Mouse (Mus musculus): Measurements from ENCODE around the gene Prex1. TPM values are rescaled to one million over a fixed set of nuclear protein-coding genes. Genes with fewer than 3 reads are reported as not detected.
"Not testable (repeated sequence)": the region's sequence is repeated elsewhere in the genome, so short reads cannot be mapped to it uniquely, and the experiment has no call there.

The Prex1 gene
- 4.7 and 5.9 TPM in 2 replicates for polyA plus RNA-seq (2012)

GRCm38 (mm10) chr2:166713690-166714426, at the start of gene Prex1:
TSS of gene Prex1 (minus strand) at chr2:166713832.
- H3K4me3 ChIP-seq (replicated peaks): peak within 1 kb of the TSS; percentile 96
- peaks cover 59% of the 10 kb centered on the region for H3K4me1 ChIP-seq (ENCODE audit: control insufficient read depth)
- no peak for TF ChIP-seq GATA1 (IDR thresholded peaks at IDR 0.05; ENCODE audit: low read length)
- no peak for TF ChIP-seq TAL1 (IDR thresholded peaks at IDR 0.05; ENCODE audit: low read length)
- peaks cover 24% of the 10 kb centered on the region for H3K36me3 ChIP-seq (ENCODE audit: control insufficient read depth)
- H3K9me3 ChIP-seq (ENCODE audit: control insufficient read depth, low read length): no peaks in the 10 kb centered on the region
- peaks cover 25% of the 10 kb centered on the region for H3K27me3 ChIP-seq (ENCODE audit: control insufficient read depth)

GRCm38 (mm10) chr2:166757969-166758368, 44.3 kb upstream of the Prex1 start:
- Histone ChIP-seq H3K36me3 (ENCODE audit: control insufficient read depth) (no peaks in the 10 kb centered on the region), H3K4me1 (ENCODE audit: control insufficient read depth) (no peaks in the 10 kb centered on the region; the same call in 1 of the 2 replicates), H3K9me3 (ENCODE audit: control insufficient read depth, low read length) (no peaks in the 10 kb centered on the region), H3K27me3 (ENCODE audit: control insufficient read depth) (peaks cover 15% of the 10 kb centered on the region), H3K4me3 (replicated peaks) (no peak overlapping the region)
- TF ChIP-seq TAL1 (IDR thresholded peaks at IDR 0.05; ENCODE audit: low read length) (no peak), GATA1 (IDR thresholded peaks at IDR 0.05; ENCODE audit: low read length) (no peak)

- Histone ChIP-seq H3K4me3 (replicated peaks) (no peak overlapping the region), H3K36me3 (ENCODE audit: control insufficient read depth) (no peaks in the 10 kb centered on the region), H3K9me3 (ENCODE audit: control insufficient read depth, low read length) (no peaks in the 10 kb centered on the region), H3K27me3 (ENCODE audit: control insufficient read depth) (peaks cover 15% of the 10 kb centered on the region), H3K4me1 (ENCODE audit: control insufficient read depth) (peaks cover 3% of the 10 kb centered on the region)
- TF ChIP-seq TAL1 (IDR thresholded peaks at IDR 0.05; ENCODE audit: low read length) (no peak), GATA1 (IDR thresholded peaks at IDR 0.05; ENCODE audit: low read length) (no peak)
Measured at GRCm38 (mm10) chr2:166754760-166755159, 41.1 kb upstream of the Prex1 start.

DNA sequence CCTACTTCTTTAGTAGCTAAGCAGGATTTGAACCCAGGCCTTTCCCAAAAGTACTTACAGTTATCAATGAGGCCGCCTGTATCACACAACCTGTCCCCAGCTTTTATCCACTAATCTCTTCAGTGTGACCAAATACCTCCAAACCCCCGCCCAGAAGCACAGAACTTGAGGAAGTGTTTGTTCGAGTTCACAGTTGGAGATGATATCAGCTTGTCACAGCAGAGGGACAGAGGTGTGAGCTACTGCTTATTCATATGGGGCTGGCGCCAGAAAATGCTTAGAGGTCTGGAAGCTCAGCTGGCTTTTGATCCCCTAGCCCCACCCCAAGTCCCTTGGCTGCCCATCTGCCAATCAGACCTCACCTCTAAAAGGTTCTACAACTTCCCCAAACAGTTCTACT, 40.6 kb upstream of the Prex1 start:
- Histone ChIP-seq H3K36me3 (ENCODE audit: control insufficient read depth) (no peaks in the 10 kb centered on the region), H3K4me3 (replicated peaks) (no peak overlapping the region), H3K4me1 (ENCODE audit: control insufficient read depth) (peaks cover 3% of the 10 kb centered on the region), H3K9me3 (ENCODE audit: control insufficient read depth, low read length) (no peaks in the 10 kb centered on the region), H3K27me3 (ENCODE audit: control insufficient read depth) (peaks cover 15% of the 10 kb centered on the region)
- TF ChIP-seq TAL1 (IDR thresholded peaks at IDR 0.05; ENCODE audit: low read length) (no peak), GATA1 (IDR thresholded peaks at IDR 0.05; ENCODE audit: low read length) (no peak)

DNA sequence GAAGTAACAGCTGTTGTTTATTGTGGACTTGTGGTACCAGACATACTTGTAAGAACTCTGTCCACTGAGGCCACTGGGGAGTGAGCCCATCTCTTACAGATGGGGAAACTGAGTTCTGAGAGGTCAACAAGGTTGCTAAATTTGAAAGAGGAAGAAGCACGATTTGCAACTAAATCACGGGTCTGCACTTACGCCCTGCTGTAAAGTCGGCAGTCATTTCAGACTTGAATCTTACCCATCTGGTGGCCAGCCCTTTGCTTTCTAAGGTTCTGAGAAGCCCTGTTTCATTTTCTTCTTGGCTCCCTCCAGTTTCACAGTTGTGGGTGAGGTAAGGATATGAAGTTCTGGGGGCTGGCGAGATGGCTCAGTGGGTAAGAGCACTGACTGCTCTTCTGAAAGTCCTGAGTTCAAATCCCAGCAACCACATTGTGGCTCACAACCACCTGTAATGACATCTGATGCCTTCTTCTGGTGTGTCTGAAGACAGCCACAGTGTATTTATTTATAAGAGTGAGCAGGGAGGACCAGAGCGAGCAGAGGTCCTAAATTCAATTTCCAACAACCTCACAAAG, 37.1 kb upstream of the Prex1 start:
- H3K9me3 ChIP-seq (ENCODE audit: control insufficient read depth, low read length): no peaks in the 10 kb centered on the region
- H3K27me3 ChIP-seq (ENCODE audit: control insufficient read depth): peaks cover 3% of the 10 kb centered on the region; the same call in 1 of the 2 replicates
- no peaks in the 10 kb centered on the region for H3K36me3 ChIP-seq (ENCODE audit: control insufficient read depth)
- H3K4me1 ChIP-seq (ENCODE audit: control insufficient read depth): peaks cover 22% of the 10 kb centered on the region
- no peak overlapping the region for H3K4me3 ChIP-seq (replicated peaks)
- TF ChIP-seq TAL1 (IDR thresholded peaks at IDR 0.05; ENCODE audit: low read length) (no peak), GATA1 (IDR thresholded peaks at IDR 0.05; ENCODE audit: low read length) (no peak)

DNA sequence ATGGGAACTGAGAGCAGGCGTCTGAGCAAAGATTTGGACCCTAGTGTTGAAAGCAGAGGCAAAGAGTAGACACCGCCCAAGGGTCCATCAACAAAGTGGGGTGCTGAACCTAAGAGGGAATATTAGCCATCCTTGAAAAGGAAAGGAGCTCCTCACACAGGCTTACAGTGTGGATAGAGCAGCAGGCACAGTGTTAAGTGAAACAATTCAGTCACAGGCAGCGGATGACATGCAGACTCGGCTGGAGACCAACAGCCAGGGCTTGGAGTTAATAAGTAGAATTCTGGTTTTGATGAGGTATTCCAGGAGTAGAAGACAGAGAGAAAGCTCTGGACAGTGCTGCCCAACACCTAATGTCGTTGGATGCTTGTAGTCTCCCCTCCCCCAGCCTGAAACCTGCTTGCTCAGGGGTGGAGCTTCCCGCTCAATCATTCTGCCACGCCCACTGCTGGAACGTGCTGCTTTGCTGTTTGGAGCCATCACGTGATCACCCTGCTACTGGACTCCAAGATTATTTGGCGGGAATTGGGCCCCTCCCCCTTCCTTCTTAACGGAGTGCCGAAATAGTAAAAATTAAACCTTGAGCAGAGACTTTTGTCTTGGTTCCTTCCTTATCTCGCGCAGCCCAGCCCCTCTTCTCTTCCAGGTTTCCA, 32.8 kb upstream of the Prex1 start:
- not testable (repeated sequence) for H3K9me3 ChIP-seq (ENCODE audit: control insufficient read depth, low read length); H3K36me3 ChIP-seq (ENCODE audit: control insufficient read depth); H3K27me3 ChIP-seq (ENCODE audit: control insufficient read depth)
- Histone ChIP-seq H3K4me3 (replicated peaks) (peak overlapping the region; percentile 39), H3K4me1 (ENCODE audit: control insufficient read depth) (peaks cover 25% of the 10 kb centered on the region)

- Histone ChIP-seq H3K36me3 (ENCODE audit: control insufficient read depth) (no peaks in the 10 kb centered on the region), H3K9me3 (ENCODE audit: control insufficient read depth, low read length) (no peaks in the 10 kb centered on the region), H3K4me3 (replicated peaks) (peak overlapping the region; percentile 39), H3K27me3 (ENCODE audit: control insufficient read depth) (no peaks in the 10 kb centered on the region), H3K4me1 (ENCODE audit: control insufficient read depth) (peaks cover 25% of the 10 kb centered on the region)
- TF ChIP-seq TAL1 (IDR thresholded peaks at IDR 0.05; ENCODE audit: low read length) (no peak), GATA1 (IDR thresholded peaks at IDR 0.05; ENCODE audit: low read length) (no peak)
Measured at GRCm38 (mm10) chr2:166745849-166746248, 32.2 kb upstream of the Prex1 start.

GRCm38 (mm10) chr2:166744433-166744832, 30.8 kb upstream of the Prex1 start:
- H3K4me3 ChIP-seq (replicated peaks): no peak overlapping the region
- peaks cover 22% of the 10 kb centered on the region for H3K4me1 ChIP-seq (ENCODE audit: control insufficient read depth)
- H3K9me3 ChIP-seq (ENCODE audit: control insufficient read depth, low read length): no peaks in the 10 kb centered on the region
- peaks cover 4% of the 10 kb centered on the region; the same call in 1 of the 2 replicates for H3K27me3 ChIP-seq (ENCODE audit: control insufficient read depth)
- no peak for TF ChIP-seq GATA1 (IDR thresholded peaks at IDR 0.05; ENCODE audit: low read length)
- no peak for TF ChIP-seq TAL1 (IDR thresholded peaks at IDR 0.05; ENCODE audit: low read length)
- H3K36me3 ChIP-seq (ENCODE audit: control insufficient read depth): no peaks in the 10 kb centered on the region

DNA sequence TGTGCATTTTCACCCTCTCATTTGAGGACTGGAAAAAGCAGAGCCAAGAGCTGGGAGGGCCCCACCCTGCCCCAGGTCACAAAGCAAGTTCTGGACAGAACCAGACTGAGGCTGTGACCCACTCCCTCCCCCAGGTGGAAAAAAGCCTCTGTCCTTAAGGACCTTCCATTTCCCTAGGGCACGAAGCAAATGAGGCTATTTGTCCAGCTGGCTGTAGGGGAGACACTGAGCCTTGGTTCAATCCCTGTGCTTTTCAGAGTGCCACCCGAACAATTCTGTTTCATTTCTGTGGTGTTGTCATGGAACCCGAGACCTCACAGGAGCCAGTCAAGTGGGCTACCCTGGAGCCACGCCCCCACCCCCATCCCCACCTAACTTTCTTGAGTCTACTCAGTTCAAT, 29.9 kb upstream of the Prex1 start:
- TF ChIP-seq GATA1 (IDR thresholded peaks at IDR 0.05; ENCODE audit: low read length) (no peak), TAL1 (IDR thresholded peaks at IDR 0.05; ENCODE audit: low read length) (no peak)
- no peaks in the 10 kb centered on the region for H3K36me3 ChIP-seq (ENCODE audit: control insufficient read depth)
- no peaks in the 10 kb centered on the region for H3K9me3 ChIP-seq (ENCODE audit: control insufficient read depth, low read length)
- peaks cover 4% of the 10 kb centered on the region; the same call in 1 of the 2 replicates for H3K27me3 ChIP-seq (ENCODE audit: control insufficient read depth)
- no peak overlapping the region for H3K4me3 ChIP-seq (replicated peaks)
- H3K4me1 ChIP-seq (ENCODE audit: control insufficient read depth): peaks cover 22% of the 10 kb centered on the region

All from erythroblast, embryonic 14.5 days (primary cell).